Mouse (Mus musculus): ENCODE results near the gene Zdhhc3. TPM values are rescaled to one million over a fixed set of nuclear protein-coding genes. Genes with fewer than 3 reads are reported as not detected.

Zdhhc3 gene
- 74.5 and 78.1 TPM in 2 replicates for polyA plus RNA-seq (2015; fragmentation: Nextera tagmentation; extraction: Ambion mirVana)

DNA sequence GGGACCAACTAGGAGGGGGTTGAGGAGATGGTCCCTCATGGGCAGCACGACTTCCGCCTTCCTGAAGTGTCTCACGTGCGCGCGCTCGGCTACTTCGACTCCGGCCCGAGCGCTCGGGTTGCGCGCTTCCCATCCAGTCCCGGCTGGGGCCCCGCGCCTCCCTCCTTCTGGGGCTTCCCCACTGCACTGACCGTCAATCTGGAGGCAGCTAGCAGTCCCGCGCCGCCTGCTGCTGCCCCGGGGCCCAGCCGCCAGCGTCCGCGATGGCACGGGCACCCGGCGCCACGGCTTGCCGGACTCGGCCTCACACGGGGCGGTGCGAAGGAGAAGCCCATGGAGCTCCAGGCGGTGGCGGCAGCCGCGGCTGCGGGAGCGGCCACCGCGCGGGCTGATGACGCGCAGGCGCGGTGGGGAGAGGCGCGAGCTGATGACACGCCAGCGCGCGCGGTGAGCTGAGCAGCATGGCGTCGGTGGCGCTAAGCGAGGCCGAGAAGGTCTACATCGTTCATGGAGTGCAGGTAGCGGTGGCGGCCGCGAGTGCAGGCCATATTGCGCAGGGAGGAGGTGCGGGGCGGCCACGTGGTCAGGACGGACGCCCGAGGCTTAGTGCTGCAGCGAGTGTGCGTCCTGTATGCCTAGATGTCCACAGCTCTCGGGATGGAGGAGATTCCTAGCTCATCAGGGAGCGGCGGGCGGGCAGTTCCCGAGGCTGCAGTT is at the start of gene Zdhhc3, which contains the start of gene Exosc7:
Gene Zdhhc3 (minus strand): TSS at position 401 of the 717 bp plus-strand sequence.
Gene Exosc7 (plus strand): TSS at position 411 of the 717 bp plus-strand sequence.
- peaks cover 13% of the 10 kb centered on the region for H3K36me3 ChIP-seq
- WGBS: under 1% methylated on average over 79 of the region's 79 CpGs
- H3K9ac ChIP-seq: peak within 1 kb of the TSS; percentile 94
- H3K9me3 ChIP-seq: no peaks in the 10 kb centered on the region
- peak; percentile 95 for ATAC-seq (ENCODE audit: low read depth)
- peak within 1 kb of the TSS; percentile 94 for H3K27ac ChIP-seq (replicated peaks)
- H3K4me1 ChIP-seq (replicated peaks): peaks cover 33% of the 10 kb centered on the region
- peak within 1 kb of the TSS; percentile 79 for H3K4me2 ChIP-seq
- H3K4me3 ChIP-seq: peak within 1 kb of the TSS; percentile 73
- H3K27me3 ChIP-seq: no peaks in the 10 kb centered on the region

DNA sequence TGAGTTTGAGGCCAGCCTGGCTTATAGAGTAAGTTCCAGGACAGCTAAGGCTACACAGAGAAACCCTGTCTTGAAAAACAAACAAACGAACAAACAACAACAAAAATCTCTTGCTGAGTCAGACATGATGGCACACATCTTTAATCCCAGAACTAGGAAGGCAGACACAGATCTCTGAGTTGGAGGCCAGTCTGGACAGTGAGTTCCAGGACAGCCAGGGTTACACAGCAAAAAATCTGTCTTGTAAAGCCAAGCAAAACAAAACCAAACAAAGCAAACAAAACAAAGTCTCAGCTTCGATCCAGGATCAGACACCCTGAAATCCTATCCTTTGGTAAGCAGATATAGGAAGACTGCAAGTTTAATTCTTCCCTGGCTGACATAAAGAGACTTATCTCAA is 48.8 kb upstream of the Zdhhc3 start:
- no peak overlapping the region for H3K9ac ChIP-seq
- no peaks in the 10 kb centered on the region for H3K9me3 ChIP-seq
- no peaks in the 10 kb centered on the region for H3K27me3 ChIP-seq
- no peak for ATAC-seq (ENCODE audit: low read depth)
- no peak overlapping the region for H3K4me3 ChIP-seq
- H3K27ac ChIP-seq (replicated peaks): no peak overlapping the region
- H3K4me2 ChIP-seq: no peak overlapping the region
- 79% methylated on average over 2 of the region's 2 CpGs for WGBS
- H3K36me3 ChIP-seq: no peaks in the 10 kb centered on the region
- peaks cover 10% of the 10 kb centered on the region for H3K4me1 ChIP-seq (replicated peaks)

- Histone ChIP-seq H3K9ac (no peak overlapping the region), H3K4me2 (no peak overlapping the region), H3K4me1 (replicated peaks) (no peaks in the 10 kb centered on the region), H3K4me3 (no peak overlapping the region), H3K9me3 (no peaks in the 10 kb centered on the region), H3K36me3 (no peaks in the 10 kb centered on the region), H3K27me3 (no peaks in the 10 kb centered on the region), H3K27ac (replicated peaks) (no peak overlapping the region)
- WGBS: 65% methylated on average over 7 of the region's 7 CpGs
- no peak for ATAC-seq (ENCODE audit: low read depth)
Observed at GRCm38 (mm10) chr9:123159330-123159729, 46.3 kb upstream of the Zdhhc3 start.

- no peak overlapping the region for H3K4me3 ChIP-seq
- H3K36me3 ChIP-seq: no peaks in the 10 kb centered on the region
- no peak for ATAC-seq (ENCODE audit: low read depth)
- no peaks in the 10 kb centered on the region for H3K9me3 ChIP-seq
- H3K4me2 ChIP-seq: no peak overlapping the region
- H3K27me3 ChIP-seq: no peaks in the 10 kb centered on the region
- no peaks in the 10 kb centered on the region for H3K4me1 ChIP-seq (replicated peaks)
- H3K27ac ChIP-seq (replicated peaks): no peak overlapping the region
- no peak overlapping the region for H3K9ac ChIP-seq
- 58% methylated on average over 8 of the region's 8 CpGs for WGBS
Observed at GRCm38 (mm10) chr9:123158125-123158836, 45.3 kb upstream of the Zdhhc3 start.

DNA sequence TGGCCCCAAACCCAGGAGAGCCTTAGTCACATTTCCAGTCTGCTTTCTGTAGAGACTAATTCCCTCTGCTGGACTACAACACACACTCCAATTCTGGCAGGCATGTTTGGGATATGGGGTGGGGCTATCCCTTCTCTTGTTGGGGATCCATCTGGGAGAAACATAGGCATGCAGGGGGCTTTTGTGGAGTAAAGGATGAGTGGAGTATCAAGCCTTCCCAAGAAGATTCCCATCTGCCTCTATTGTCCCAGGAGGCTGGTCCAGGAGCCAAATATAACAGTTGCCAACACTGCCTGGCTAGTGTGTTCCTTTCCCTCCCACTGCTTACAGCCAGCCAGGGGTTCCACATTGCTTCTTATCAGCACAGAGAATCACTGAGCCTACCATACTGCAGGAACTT is 44.7 kb upstream of the Zdhhc3 start:
- no peak overlapping the region for H3K9ac ChIP-seq
- no peaks in the 10 kb centered on the region for H3K27me3 ChIP-seq
- no peaks in the 10 kb centered on the region for H3K4me1 ChIP-seq (replicated peaks)
- H3K36me3 ChIP-seq: no peaks in the 10 kb centered on the region
- no peak for ATAC-seq (ENCODE audit: low read depth)
- no peak overlapping the region for H3K4me2 ChIP-seq
- no peak overlapping the region for H3K27ac ChIP-seq (replicated peaks)
- H3K9me3 ChIP-seq: no peaks in the 10 kb centered on the region
- H3K4me3 ChIP-seq: no peak overlapping the region

- WGBS: 30% methylated on average over 29 of the region's 30 CpGs
- peak overlapping the region; percentile 20 for H3K4me3 ChIP-seq
Observed at GRCm38 (mm10) chr9:123156910-123157361, 43.9 kb upstream of the Zdhhc3 start.

GRCm38 (mm10) chr9:123153121-123153520 is 40.1 kb upstream of the Zdhhc3 start:
- Histone ChIP-seq H3K4me1 (replicated peaks) (no peaks in the 10 kb centered on the region), H3K4me2 (no peak overlapping the region), H3K36me3 (no peaks in the 10 kb centered on the region), H3K27ac (replicated peaks) (no peak overlapping the region), H3K9ac (no peak overlapping the region), H3K9me3 (no peaks in the 10 kb centered on the region), H3K27me3 (no peaks in the 10 kb centered on the region), H3K4me3 (no peak overlapping the region)
- WGBS: 96% methylated on average over 2 of the region's 2 CpGs
- ATAC-seq (ENCODE audit: low read depth): no peak

More at GRCm38 (mm10) chr9:123156910-123157361, 43.9 kb upstream of the Zdhhc3 start:
- Histone ChIP-seq H3K4me1 (replicated peaks) (no peaks in the 10 kb centered on the region), H3K27ac (replicated peaks) (no peak overlapping the region), H3K9ac (no peak overlapping the region), H3K4me2 (peak overlapping the region; percentile 43), H3K9me3 (no peaks in the 10 kb centered on the region), H3K36me3 (no peaks in the 10 kb centered on the region), H3K27me3 (no peaks in the 10 kb centered on the region)
- ATAC-seq (ENCODE audit: low read depth): peak; percentile 54; the same call in 1 of the 2 replicates

- no peak overlapping the region for H3K4me2 ChIP-seq
- no peaks in the 10 kb centered on the region for H3K36me3 ChIP-seq
- no peak overlapping the region for H3K9ac ChIP-seq
- no peaks in the 10 kb centered on the region for H3K9me3 ChIP-seq
- H3K4me3 ChIP-seq: no peak overlapping the region
- no peak overlapping the region for H3K27ac ChIP-seq (replicated peaks)
- H3K4me1 ChIP-seq (replicated peaks): no peaks in the 10 kb centered on the region
- ATAC-seq (ENCODE audit: low read depth): no peak
- WGBS: 85% methylated on average over 3 of the region's 3 CpGs
- H3K27me3 ChIP-seq: no peaks in the 10 kb centered on the region
Observed at GRCm38 (mm10) chr9:123152026-123152425, 39.0 kb upstream of the Zdhhc3 start.

GRCm38 (mm10) chr9:123151561-123151960 is 38.6 kb upstream of the Zdhhc3 start:
- no peak overlapping the region for H3K27ac ChIP-seq (replicated peaks)
- H3K27me3 ChIP-seq: no peaks in the 10 kb centered on the region
- no peaks in the 10 kb centered on the region for H3K9me3 ChIP-seq
- no peak for ATAC-seq (ENCODE audit: low read depth)
- H3K36me3 ChIP-seq: no peaks in the 10 kb centered on the region
- no peaks in the 10 kb centered on the region for H3K4me1 ChIP-seq (replicated peaks)
- no peak overlapping the region for H3K4me3 ChIP-seq
- H3K4me2 ChIP-seq: no peak overlapping the region
- WGBS: 72% methylated on average over 1 of the region's 1 CpGs
- H3K9ac ChIP-seq: no peak overlapping the region

DNA sequence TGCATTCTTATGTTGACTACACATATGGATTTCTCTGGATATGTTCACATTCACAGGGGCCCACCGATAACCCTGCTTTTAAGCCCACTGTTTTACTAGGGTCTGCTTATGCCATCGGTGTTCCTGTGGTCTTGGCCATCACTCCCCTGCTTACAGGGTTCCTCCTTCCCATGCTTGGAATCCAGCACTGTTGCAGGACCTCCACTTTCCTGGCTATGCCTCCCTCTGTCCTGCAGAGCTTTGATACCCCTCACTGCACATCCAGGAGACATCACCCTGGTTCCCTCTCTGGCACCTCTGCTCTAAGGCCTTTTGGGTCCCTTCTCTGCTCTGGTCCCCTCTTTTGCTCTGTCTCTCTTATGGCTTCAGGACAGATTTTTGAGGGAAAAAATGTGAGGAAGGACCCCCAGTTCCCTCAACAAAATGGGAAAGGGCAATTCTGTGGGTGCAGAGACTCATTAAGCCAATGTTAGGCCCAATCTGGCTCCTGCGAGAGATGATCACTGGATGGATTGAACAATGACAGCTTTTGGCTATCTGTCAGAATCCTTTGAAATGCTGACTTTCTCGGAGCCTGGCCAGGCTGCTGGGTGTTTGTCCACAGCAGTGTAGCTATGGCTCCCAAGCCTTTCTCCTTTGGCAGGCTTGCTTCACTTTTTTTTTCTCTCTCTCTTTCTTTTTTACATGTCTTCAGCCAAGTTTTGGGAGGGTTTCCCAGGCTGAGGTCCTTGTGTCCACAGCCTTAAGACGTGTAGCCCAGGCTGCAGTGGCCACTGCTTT is 37.4 kb upstream of the Zdhhc3 start, which contains the start of gene Clec3b:
Gene Clec3b (plus strand): TSS at position 706 of the 780 bp plus-strand sequence.
- ATAC-seq (ENCODE audit: low read depth): no peak
- WGBS: 87% methylated on average over 5 of the region's 5 CpGs
- Histone ChIP-seq H3K9ac (no peak within 1 kb of the TSS), H3K9me3 (no peaks in the 10 kb centered on the region), H3K4me1 (replicated peaks) (no peaks in the 10 kb centered on the region), H3K4me3 (no peak within 1 kb of the TSS), H3K4me2 (no peak within 1 kb of the TSS), H3K27me3 (no peaks in the 10 kb centered on the region), H3K27ac (replicated peaks) (no peak within 1 kb of the TSS), H3K36me3 (peaks cover 6% of the 10 kb centered on the region)

DNA sequence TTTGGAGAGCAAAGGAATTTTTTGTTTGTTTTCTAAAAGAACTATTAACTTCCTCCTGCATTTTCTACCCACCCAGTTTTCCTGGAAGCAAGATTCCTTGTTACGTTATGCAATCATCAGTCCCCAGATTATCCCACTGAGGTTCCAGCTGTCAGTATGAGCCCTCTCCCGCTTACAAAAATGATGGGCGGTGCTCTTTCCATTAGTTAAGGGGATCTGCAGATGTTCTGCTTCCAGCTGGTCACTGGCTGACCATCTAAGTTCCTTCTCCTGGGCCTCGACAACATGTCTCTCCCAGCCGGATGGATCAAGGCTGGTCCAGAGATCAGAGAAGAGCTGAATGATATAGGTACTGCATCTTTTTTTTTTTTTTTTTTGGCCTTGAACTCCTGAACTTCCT is 35.4 kb upstream of the Zdhhc3 start:
- ATAC-seq (ENCODE audit: low read depth): no peak
- Histone ChIP-seq H3K4me2 (no peak overlapping the region), H3K27me3 (no peaks in the 10 kb centered on the region), H3K9me3 (peaks cover 12% of the 10 kb centered on the region), H3K4me1 (replicated peaks) (no peaks in the 10 kb centered on the region), H3K36me3 (peaks cover 21% of the 10 kb centered on the region), H3K4me3 (no peak overlapping the region), H3K27ac (replicated peaks) (no peak overlapping the region), H3K9ac (no peak overlapping the region)
- 77% methylated on average over 5 of the region's 5 CpGs for WGBS

Measured in neural tube, embryonic 13.5 days (tissue).